In the genomic region with DNA sequence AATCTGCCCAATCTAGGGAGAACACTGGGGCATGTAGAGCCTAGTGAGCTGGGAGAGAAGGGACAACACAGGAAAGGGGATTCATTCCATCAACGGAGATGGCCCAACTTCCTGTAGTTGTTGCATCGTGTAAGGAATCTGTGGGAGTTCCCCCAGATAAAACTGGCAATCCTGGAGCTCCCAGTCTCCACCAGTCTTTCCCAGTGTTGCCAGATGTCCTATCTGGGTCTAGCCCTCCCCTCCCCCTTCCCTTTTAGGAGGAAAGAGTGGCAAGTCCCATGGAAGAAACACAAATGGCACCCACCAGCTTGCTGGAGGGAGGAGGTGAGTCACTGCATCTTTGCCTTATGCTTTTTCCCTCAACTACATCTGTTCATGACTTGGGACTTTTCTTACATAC, we compare ENCODE assay signal across 23 mouse cellular contexts.
DNase-seq lines count a peak whose midpoint lies in the region; ATAC-seq lines count a peak whose summit lies in the region.
"Had no signal": no experiment of that assay in that cellular context is flagged by ENCODE, and none has a peak within 500 bp of the region (broad histone marks: within the 10 kb centered on the region; RNA-seq: fewer than 3 reads in every experiment).

No protein-coding gene starts in this region.

- H3K9ac ChIP-seq in forebrain, embryonic 13.5 days, result no peak overlapping the region
- H3K9ac ChIP-seq in forebrain, embryonic 11.5 days (ENCODE audit: low read length), result no peak overlapping the region
- H3K9ac ChIP-seq in intestine, embryonic 14.5 days (ENCODE audit: low read length), result no peak overlapping the region
- H3K9ac ChIP-seq in intestine, embryonic 15.5 days, result no peak overlapping the region
- H3K9ac ChIP-seq: forebrain, embryonic 12.5 days; liver, postnatal 0 days had no signal

- peaks cover 4% of the 10 kb centered on the region for H3K4me1 ChIP-seq in forebrain, embryonic 13.5 days
- H3K4me1 ChIP-seq in forebrain, embryonic 11.5 days (replicated peaks; ENCODE audit: control insufficient read depth, insufficient read depth, low read length), result no peaks in the 10 kb centered on the region; the same call in 1 of the 2 replicates
- no peaks in the 10 kb centered on the region for H3K4me1 ChIP-seq in intestine, embryonic 14.5 days (replicated peaks; ENCODE audit: control insufficient read depth, insufficient read depth, low read length)
- no peaks in the 10 kb centered on the region for H3K4me1 ChIP-seq in intestine, embryonic 15.5 days (replicated peaks)
- H3K4me1 ChIP-seq: megakaryocyte, embryonic 14.5 days had no signal

- DNase-seq in forebrain, embryonic 11.5 days (ENCODE audit: low spot score), result no peak
- DNase-seq in intestine, embryonic 14.5 days (ENCODE audit: low spot score), result peak; percentile 39
- peak; percentile 14 to 36 for DNase-seq in left cerebral cortex, postnatal 36 days (ENCODE audit: low spot score in 2 of 2)
- no peak for DNase-seq in left cerebral cortex, adult 11 months (ENCODE audit: low spot score)
- DNase-seq in layer of hippocampus, postnatal 36 days, result peak; percentile 30 to 34
- no peak for DNase-seq in kidney, postnatal 14 days
- DNase-seq: adrenal gland, postnatal 36 days; cerebellum, adult 2 months; cerebellum, postnatal 36 days; heart, adult 18-20 months; kidney, adult 18-20 months; liver, postnatal 0 days; lung, postnatal 14 days; midbrain, embryonic 14.5 days; right cerebral cortex, postnatal 4 days; thymus, adult 2 months had no signal

- H3K27me3 ChIP-seq in forebrain, embryonic 13.5 days, result no peaks in the 10 kb centered on the region
- H3K27me3 ChIP-seq in forebrain, embryonic 11.5 days (ENCODE audit: control insufficient read depth, insufficient read depth, low read length), result no peaks in the 10 kb centered on the region
- H3K27me3 ChIP-seq in intestine, embryonic 14.5 days (replicated peaks; ENCODE audit: control insufficient read depth, insufficient read depth, low read length), result no peaks in the 10 kb centered on the region
- no peaks in the 10 kb centered on the region for H3K27me3 ChIP-seq in intestine, embryonic 15.5 days (replicated peaks)
- H3K27me3 ChIP-seq: forebrain, embryonic 12.5 days; megakaryocyte, embryonic 14.5 days had no signal

- no peaks in the 10 kb centered on the region for H3K9me3 ChIP-seq in forebrain, embryonic 13.5 days (replicated peaks)
- no peaks in the 10 kb centered on the region for H3K9me3 ChIP-seq in forebrain, embryonic 11.5 days (ENCODE audit: control insufficient read depth, low read length)
- no peaks in the 10 kb centered on the region for H3K9me3 ChIP-seq in intestine, embryonic 14.5 days (ENCODE audit: control insufficient read depth, low read length)
- no peaks in the 10 kb centered on the region for H3K9me3 ChIP-seq in intestine, embryonic 15.5 days
- H3K9me3 ChIP-seq: forebrain, embryonic 12.5 days had no signal

- peak; percentile 19; the same call in 1 of the 2 replicates for ATAC-seq in forebrain, embryonic 13.5 days
- no peak for ATAC-seq in forebrain, embryonic 11.5 days (replicated peaks; ENCODE audit: low FRiP score)
- ATAC-seq in intestine, embryonic 14.5 days (replicated peaks; ENCODE audit: low FRiP score, low TSS enrichment, low read depth), result no peak
- no peak for ATAC-seq in intestine, embryonic 15.5 days
- ATAC-seq: hindbrain, postnatal 0 days; liver, postnatal 0 days had no signal

- no peak overlapping the region for H3K4me2 ChIP-seq in forebrain, embryonic 13.5 days
- no peak overlapping the region for H3K4me2 ChIP-seq in forebrain, embryonic 11.5 days (ENCODE audit: low read depth, low read length, severe bottlenecking)
- H3K4me2 ChIP-seq in intestine, embryonic 14.5 days (ENCODE audit: low read length), result no peak overlapping the region
- no peak overlapping the region for H3K4me2 ChIP-seq in intestine, embryonic 15.5 days (replicated peaks)
- H3K4me2 ChIP-seq: forebrain, embryonic 12.5 days had no signal

- no peak overlapping the region for H3K27ac ChIP-seq in forebrain, embryonic 13.5 days
- H3K27ac ChIP-seq in forebrain, embryonic 11.5 days (ENCODE audit: low read depth, low read length), result no peak overlapping the region
- H3K27ac ChIP-seq in intestine, embryonic 14.5 days (ENCODE audit: low read depth), result no peak overlapping the region
- no peak overlapping the region for H3K27ac ChIP-seq in intestine, embryonic 15.5 days
- H3K27ac ChIP-seq: forebrain, embryonic 12.5 days; hindbrain, postnatal 0 days; kidney, postnatal 0 days had no signal

- peaks cover 11% of the 10 kb centered on the region; the same call in 1 of the 2 replicates for H3K36me3 ChIP-seq in forebrain, embryonic 13.5 days (ENCODE audit: poor library complexity, severe bottlenecking)
- no peaks in the 10 kb centered on the region for H3K36me3 ChIP-seq in forebrain, embryonic 11.5 days (ENCODE audit: control insufficient read depth, insufficient read depth, low read length)
- 0 out of 2 replicates have a peak, but pooled peaks cover 2% of the 10 kb centered on the region for H3K36me3 ChIP-seq in intestine, embryonic 14.5 days (ENCODE audit: control insufficient read depth, insufficient read depth, low read length)
- H3K36me3 ChIP-seq in intestine, embryonic 15.5 days, result no peaks in the 10 kb centered on the region
- H3K36me3 ChIP-seq: forebrain, embryonic 12.5 days; G1E had no signal

- 83% methylated on average over 2 of the region's 2 CpGs for WGBS in forebrain, embryonic 13.5 days
- WGBS in forebrain, embryonic 11.5 days, result 94% methylated on average over 2 of the region's 2 CpGs
- WGBS in intestine, embryonic 14.5 days, result 72% methylated on average over 2 of the region's 2 CpGs
- WGBS in intestine, embryonic 15.5 days, result 79% methylated on average over 2 of the region's 2 CpGs

- intact Hi-C loops in left cerebral cortex, postnatal 36 days (cut with DNase I), result no loop called here

- no peak overlapping the region for H3K4me3 ChIP-seq in forebrain, embryonic 13.5 days
- no peak overlapping the region for H3K4me3 ChIP-seq in forebrain, embryonic 11.5 days (ENCODE audit: low read depth, low read length)
- H3K4me3 ChIP-seq in intestine, embryonic 14.5 days (ENCODE audit: low read depth, low read length), result no peak overlapping the region
- no peak overlapping the region for H3K4me3 ChIP-seq in intestine, embryonic 15.5 days (replicated peaks)
- H3K4me3 ChIP-seq: forebrain, embryonic 12.5 days; megakaryocyte, embryonic 14.5 days had no signal

Comparison
In these comparisons a context has a peak if more than half of its experiments do, and no peak if none do; other contexts are left out.
1. DNase-seq: peak in intestine, embryonic 14.5 days (single experiment), left cerebral cortex, postnatal 36 days (2 of 2) and layer of hippocampus, postnatal 36 days (2 of 2); none in forebrain, embryonic 11.5 days (single experiment), left cerebral cortex, adult 11 months (single experiment) and kidney, postnatal 14 days (single experiment).